Mouse (Mus musculus) limb, embryonic 12.5 days (tissue): Measurements from ENCODE around the gene Gm17428. TPM values are rescaled to one million over a fixed set of nuclear protein-coding genes. Genes with fewer than 3 reads are reported as not detected.
"Not testable (repeated sequence)": the region's sequence is repeated elsewhere in the genome, so short reads cannot be mapped to it uniquely, and the experiment has no call there.

Experiments used
- ATAC-seq: fragments of 200-750 bp; cut with Nextera tagmentation; 2 replicates; pipeline ENCODE4 v1.8.0; 2017; ENCODE audit warnings: low read depth, moderate TSS enrichment; ENCODE audit not compliant: insufficient number of reproducible peaks, insufficient read depth, low FRiP score, low TSS enrichment
- H3K27ac ChIP-seq: fragments of 300-500 bp; sonication (generic); 2 replicates; pipeline ENCODE4 v1.5.1; 2016; ENCODE audit warnings: mild to moderate bottlenecking, moderate library complexity
- H3K27me3 ChIP-seq: fragments of 300-500 bp; sonication (generic); 2 replicates; pipeline ENCODE4 v1.6.1; 2016; ENCODE audit warnings: mild to moderate bottlenecking, moderate library complexity
- H3K36me3 ChIP-seq: fragments of 300-500 bp; sonication (generic); 2 replicates; pipeline ENCODE4 v1.6.1; 2016; ENCODE audit warnings: mild to moderate bottlenecking, moderate library complexity
- H3K4me1 ChIP-seq: fragments of 300-500 bp; sonication (generic); replicated peaks from 2 replicates; pipeline ENCODE4 v1.6.1; 2016
- H3K4me2 ChIP-seq: fragments of 300-500 bp; sonication (generic); 2 replicates; pipeline ENCODE4 v1.6.1; 2016; ENCODE audit warnings: mild to moderate bottlenecking, moderate library complexity
- H3K4me3 ChIP-seq: fragments of 300-500 bp; sonication (generic); replicated peaks from 2 replicates; pipeline ENCODE4 v1.5.1; 2016; ENCODE audit warnings: mild to moderate bottlenecking
- H3K9ac ChIP-seq: fragments of 300-500 bp; sonication (generic); replicated peaks from 2 replicates; pipeline ENCODE4 v1.6.1; 2016; ENCODE audit warnings: mild to moderate bottlenecking, moderate library complexity
- H3K9me3 ChIP-seq: fragments of 300-500 bp; sonication (generic); 2 replicates; pipeline ENCODE4 v1.6.1; 2016; ENCODE audit warnings: mild to moderate bottlenecking, moderate library complexity
- WGBS: fragments of 180-500 bp; shearing (Covaris S2); methylation state at CpG from one replicate; pipeline ENCODE4 v1.1.7; 2016; 5-methylcytosine and 5-hydroxymethylcytosine counted together
- polyA plus RNA-seq: library from polyadenylated mRNA; unstranded; fragments of >200 nt; fragmentation: Nextera tagmentation; extraction: Ambion mirVana; gene quantifications from 2 replicates; pipeline ENCODE4 v1.2.1, GENCODE M21; 2016

The Gm17428 gene
- polyA plus RNA-seq, 1 experiment from 2014 or later = not detected

- 84% methylated on average over 3 of the region's 3 CpGs for WGBS
- Histone ChIP-seq H3K27ac (no peak overlapping the region), H3K36me3 (no peaks in the 10 kb centered on the region), H3K9me3 (no peaks in the 10 kb centered on the region), H3K4me1 (peaks cover 19% of the 10 kb centered on the region), H3K4me3 (no peak overlapping the region), H3K27me3 (no peaks in the 10 kb centered on the region), H3K4me2 (no peak overlapping the region), H3K9ac (no peak overlapping the region)
- ATAC-seq = no peak
These were observed 36.6 kb upstream of the Gm17428 start for GRCm38 (mm10) chr14:54940176-54940530.

GRCm38 (mm10) chr14:54941024-54941978 lies 35.4 kb upstream of the Gm17428 start:
- 63% methylated on average over 13 of the region's 13 CpGs for WGBS
- Histone ChIP-seq H3K9me3 (no peaks in the 10 kb centered on the region), H3K27me3 (no peaks in the 10 kb centered on the region)

GRCm38 (mm10) chr14:54942479-54942878 lies 34.3 kb upstream of the Gm17428 start:
- Histone ChIP-seq H3K9ac (no peak overlapping the region), H3K9me3 (no peaks in the 10 kb centered on the region), H3K4me1 (peaks cover 8% of the 10 kb centered on the region; the same call in 1 of the 2 replicates), H3K4me3 (no peak overlapping the region), H3K27ac (no peak overlapping the region), H3K36me3 (no peaks in the 10 kb centered on the region), H3K4me2 (no peak overlapping the region), H3K27me3 (no peaks in the 10 kb centered on the region)
- WGBS = 89% methylated on average over 8 of the region's 8 CpGs
- ATAC-seq = no peak

More at GRCm38 (mm10) chr14:54941024-54941978, 35.4 kb upstream of the Gm17428 start:
- Histone ChIP-seq H3K4me2 (no peak overlapping the region), H3K36me3 (no peaks in the 10 kb centered on the region), H3K4me1 (peaks cover 13% of the 10 kb centered on the region), H3K4me3 (no peak overlapping the region), H3K27ac (no peak overlapping the region), H3K9ac (no peak overlapping the region)
- no peak for ATAC-seq

GRCm38 (mm10) chr14:54943971-54944370 lies 32.8 kb upstream of the Gm17428 start:
- Histone ChIP-seq H3K4me2 (no peak overlapping the region), H3K9me3 (no peaks in the 10 kb centered on the region), H3K27ac (no peak overlapping the region), H3K36me3 (no peaks in the 10 kb centered on the region), H3K9ac (no peak overlapping the region), H3K27me3 (no peaks in the 10 kb centered on the region), H3K4me1 (peaks cover 8% of the 10 kb centered on the region; the same call in 1 of the 2 replicates), H3K4me3 (no peak overlapping the region)
- 93% methylated on average over 7 of the region's 7 CpGs for WGBS
- ATAC-seq = no peak

GRCm38 (mm10) chr14:54944939-54945338 lies 31.8 kb upstream of the Gm17428 start:
- H3K4me1 ChIP-seq = peaks cover under 1% of the 10 kb centered on the region; the same call in 1 of the 2 replicates
- H3K4me3 ChIP-seq = no peak overlapping the region
- no peaks in the 10 kb centered on the region for H3K9me3 ChIP-seq
- no peak overlapping the region for H3K27ac ChIP-seq
- no peak for ATAC-seq
- WGBS = 70% methylated on average over 2 of the region's 2 CpGs
- no peak overlapping the region for H3K4me2 ChIP-seq
- H3K36me3 ChIP-seq = no peaks in the 10 kb centered on the region
- H3K9ac ChIP-seq = no peak overlapping the region
- H3K27me3 ChIP-seq = peaks cover 4% of the 10 kb centered on the region; the same call in 1 of the 2 replicates

GRCm38 (mm10) chr14:54945975-54946704 lies 30.6 kb upstream of the Gm17428 start:
- Histone ChIP-seq H3K27ac (no peak overlapping the region), H3K36me3 (no peaks in the 10 kb centered on the region), H3K4me1 (no peaks in the 10 kb centered on the region), H3K9ac (no peak overlapping the region), H3K27me3 (peaks cover 10% of the 10 kb centered on the region; the same call in 1 of the 2 replicates), H3K9me3 (no peaks in the 10 kb centered on the region), H3K4me2 (no peak overlapping the region), H3K4me3 (no peak overlapping the region)
- no peak for ATAC-seq
- WGBS = 82% methylated on average over 19 of the region's 19 CpGs

- 92% methylated on average over 11 of the region's 11 CpGs for WGBS
- not testable (repeated sequence) for H3K36me3 ChIP-seq, H3K27ac ChIP-seq, ATAC-seq, H3K9me3 ChIP-seq, H3K4me2 ChIP-seq, H3K9ac ChIP-seq, H3K4me3 ChIP-seq, H3K4me1 ChIP-seq
- H3K27me3 ChIP-seq = peaks cover 11% of the 10 kb centered on the region; the same call in 1 of the 2 replicates
These were observed 29.7 kb upstream of the Gm17428 start for GRCm38 (mm10) chr14:54947008-54947407.

- no peaks in the 10 kb centered on the region for H3K36me3 ChIP-seq
- no peak for ATAC-seq
- peaks cover 13% of the 10 kb centered on the region; the same call in 1 of the 2 replicates for H3K27me3 ChIP-seq
- H3K4me2 ChIP-seq = no peak overlapping the region
- H3K4me1 ChIP-seq = no peaks in the 10 kb centered on the region
- H3K4me3 ChIP-seq = no peak overlapping the region
- no peaks in the 10 kb centered on the region for H3K9me3 ChIP-seq
- H3K27ac ChIP-seq = no peak overlapping the region
- WGBS = 83% methylated on average over 9 of the region's 9 CpGs
- no peak overlapping the region for H3K9ac ChIP-seq
These were observed 28.0 kb upstream of the Gm17428 start for GRCm38 (mm10) chr14:54948781-54949180.

- no peak overlapping the region for H3K27ac ChIP-seq
- no peak overlapping the region for H3K4me3 ChIP-seq
- no peaks in the 10 kb centered on the region for H3K36me3 ChIP-seq
- H3K9ac ChIP-seq = no peak overlapping the region
- H3K4me1 ChIP-seq = no peaks in the 10 kb centered on the region
- H3K9me3 ChIP-seq = no peaks in the 10 kb centered on the region
- H3K27me3 ChIP-seq = peaks cover 13% of the 10 kb centered on the region; the same call in 1 of the 2 replicates
- no peak overlapping the region for H3K4me2 ChIP-seq
- WGBS = 61% methylated on average over 12 of the region's 12 CpGs
- no peak for ATAC-seq
These were observed 26.2 kb upstream of the Gm17428 start for GRCm38 (mm10) chr14:54950493-54950892.

GRCm38 (mm10) chr14:54951587-54951986 lies 25.1 kb upstream of the Gm17428 start:
- no peaks in the 10 kb centered on the region for H3K4me1 ChIP-seq
- WGBS = 86% methylated on average over 6 of the region's 6 CpGs
- H3K4me2 ChIP-seq = no peak overlapping the region
- H3K9ac ChIP-seq = no peak overlapping the region
- no peak for ATAC-seq
- H3K27me3 ChIP-seq = peaks cover 13% of the 10 kb centered on the region; the same call in 1 of the 2 replicates
- no peaks in the 10 kb centered on the region for H3K9me3 ChIP-seq
- H3K36me3 ChIP-seq = no peaks in the 10 kb centered on the region
- no peak overlapping the region for H3K27ac ChIP-seq
- no peak overlapping the region for H3K4me3 ChIP-seq

- peaks cover 13% of the 10 kb centered on the region; the same call in 1 of the 2 replicates for H3K27me3 ChIP-seq
- H3K36me3 ChIP-seq = no peaks in the 10 kb centered on the region
- H3K9ac ChIP-seq = no peak overlapping the region
- 87% methylated on average over 8 of the region's 8 CpGs for WGBS
- H3K9me3 ChIP-seq = no peaks in the 10 kb centered on the region
- H3K4me1 ChIP-seq = no peaks in the 10 kb centered on the region
- no peak overlapping the region for H3K27ac ChIP-seq
- H3K4me3 ChIP-seq = no peak overlapping the region
- no peak overlapping the region for H3K4me2 ChIP-seq
- no peak for ATAC-seq
These were observed 23.0 kb upstream of the Gm17428 start for GRCm38 (mm10) chr14:54953664-54954206.
